Mouse (Mus musculus): ENCODE measurements around the gene Ryr3. TPM values are rescaled to one million over a fixed set of nuclear protein-coding genes. Genes with fewer than 3 reads are reported as not detected.

The Ryr3 gene
- polyA plus RNA-seq, 1 experiment from 2014 or later, result 6.2 TPM

- H3K9ac ChIP-seq (ENCODE audit: low read depth, low read length), result no peak overlapping the region
- no peak overlapping the region for H3K27ac ChIP-seq (ENCODE audit: low read length)
- no peak; the same call in 1 of the 2 replicates for ATAC-seq
- no peaks in the 10 kb centered on the region for H3K27me3 ChIP-seq (ENCODE audit: control insufficient read depth, insufficient read depth, low read depth, low read length)
- no peaks in the 10 kb centered on the region for H3K9me3 ChIP-seq (replicated peaks; ENCODE audit: control insufficient read depth, low read length, poor library complexity, severe bottlenecking)
- no peak overlapping the region for H3K4me3 ChIP-seq (ENCODE audit: low read depth, low read length)
- WGBS, result 86% methylated on average over 2 of the region's 2 CpGs
- no peak overlapping the region for H3K4me2 ChIP-seq (ENCODE audit: low read length)
- no peaks in the 10 kb centered on the region for H3K36me3 ChIP-seq (ENCODE audit: control insufficient read depth, insufficient read depth, low read length)
- no peaks in the 10 kb centered on the region for H3K4me1 ChIP-seq (ENCODE audit: control insufficient read depth, insufficient read depth, low read length)
Observed at GRCm38 (mm10) chr2:113199030-113199679, 17.7 kb downstream of the Ryr3 start.

GRCm38 (mm10) chr2:113187158-113187557, 29.7 kb downstream of the Ryr3 start:
- 83% methylated on average over 6 of the region's 6 CpGs for WGBS
- no peak for ATAC-seq

GRCm38 (mm10) chr2:113181701-113182100, 35.2 kb downstream of the Ryr3 start:
- Histone ChIP-seq H3K4me3 (ENCODE audit: low read depth, low read length) (no peak overlapping the region), H3K4me1 (ENCODE audit: control insufficient read depth, insufficient read depth, low read length) (peaks cover 2% of the 10 kb centered on the region; the same call in 1 of the 2 replicates), H3K9ac (ENCODE audit: low read depth, low read length) (no peak overlapping the region), H3K4me2 (ENCODE audit: low read length) (no peak overlapping the region), H3K36me3 (ENCODE audit: control insufficient read depth, insufficient read depth, low read length) (no peaks in the 10 kb centered on the region), H3K27ac (ENCODE audit: low read length) (no peak overlapping the region), H3K9me3 (replicated peaks; ENCODE audit: control insufficient read depth, low read length, poor library complexity, severe bottlenecking) (no peaks in the 10 kb centered on the region), H3K27me3 (ENCODE audit: control insufficient read depth, insufficient read depth, low read depth, low read length) (no peaks in the 10 kb centered on the region)
- ATAC-seq, result no peak
- WGBS, result 54% methylated on average over 5 of the region's 5 CpGs

More at GRCm38 (mm10) chr2:113187158-113187557, 29.7 kb downstream of the Ryr3 start:
- H3K9ac ChIP-seq (ENCODE audit: low read depth, low read length), result no peak overlapping the region
- H3K36me3 ChIP-seq (ENCODE audit: control insufficient read depth, insufficient read depth, low read length), result no peaks in the 10 kb centered on the region
- no peak overlapping the region for H3K4me3 ChIP-seq (ENCODE audit: low read depth, low read length)
- H3K4me2 ChIP-seq (ENCODE audit: low read length), result no peak overlapping the region
- H3K27ac ChIP-seq (ENCODE audit: low read length), result no peak overlapping the region
- H3K4me1 ChIP-seq (ENCODE audit: control insufficient read depth, insufficient read depth, low read length), result no peaks in the 10 kb centered on the region
- no peaks in the 10 kb centered on the region for H3K27me3 ChIP-seq (ENCODE audit: control insufficient read depth, insufficient read depth, low read depth, low read length)
- no peaks in the 10 kb centered on the region for H3K9me3 ChIP-seq (replicated peaks; ENCODE audit: control insufficient read depth, low read length, poor library complexity, severe bottlenecking)

- H3K9me3 ChIP-seq (replicated peaks; ENCODE audit: control insufficient read depth, low read length, poor library complexity, severe bottlenecking), result no peaks in the 10 kb centered on the region
- no peak overlapping the region for H3K4me2 ChIP-seq (ENCODE audit: low read length)
- H3K27me3 ChIP-seq (ENCODE audit: control insufficient read depth, insufficient read depth, low read depth, low read length), result no peaks in the 10 kb centered on the region
- no peaks in the 10 kb centered on the region for H3K36me3 ChIP-seq (ENCODE audit: control insufficient read depth, insufficient read depth, low read length)
- no peak for ATAC-seq
- peaks cover 2% of the 10 kb centered on the region; the same call in 1 of the 2 replicates for H3K4me1 ChIP-seq (ENCODE audit: control insufficient read depth, insufficient read depth, low read length)
- no peak overlapping the region for H3K9ac ChIP-seq (ENCODE audit: low read depth, low read length)
- H3K27ac ChIP-seq (ENCODE audit: low read length), result no peak overlapping the region
- H3K4me3 ChIP-seq (ENCODE audit: low read depth, low read length), result no peak overlapping the region
Observed at GRCm38 (mm10) chr2:113178047-113178446, 38.8 kb downstream of the Ryr3 start.

- peak; percentile 64; the same call in 1 of the 2 replicates for ATAC-seq
- H3K9me3 ChIP-seq (replicated peaks; ENCODE audit: control insufficient read depth, low read length, poor library complexity, severe bottlenecking), result no peaks in the 10 kb centered on the region
- 33% methylated on average over 5 of the region's 5 CpGs for WGBS
- no peaks in the 10 kb centered on the region for H3K27me3 ChIP-seq (ENCODE audit: control insufficient read depth, insufficient read depth, low read depth, low read length)
- no peak overlapping the region for H3K27ac ChIP-seq (ENCODE audit: low read length)
- no peak overlapping the region for H3K9ac ChIP-seq (ENCODE audit: low read depth, low read length)
- no peak overlapping the region for H3K4me3 ChIP-seq (ENCODE audit: low read depth, low read length)
- H3K4me1 ChIP-seq (ENCODE audit: control insufficient read depth, insufficient read depth, low read length), result peaks cover 2% of the 10 kb centered on the region; the same call in 1 of the 2 replicates
- no peak overlapping the region for H3K4me2 ChIP-seq (ENCODE audit: low read length)
- no peaks in the 10 kb centered on the region for H3K36me3 ChIP-seq (ENCODE audit: control insufficient read depth, insufficient read depth, low read length)
Observed at GRCm38 (mm10) chr2:113176337-113176736, 40.6 kb downstream of the Ryr3 start.

- Histone ChIP-seq H3K4me2 (ENCODE audit: low read length) (no peak overlapping the region), H3K27ac (ENCODE audit: low read length) (no peak overlapping the region), H3K9me3 (replicated peaks; ENCODE audit: control insufficient read depth, low read length, poor library complexity, severe bottlenecking) (no peaks in the 10 kb centered on the region), H3K4me1 (ENCODE audit: control insufficient read depth, insufficient read depth, low read length) (no peaks in the 10 kb centered on the region), H3K9ac (ENCODE audit: low read depth, low read length) (no peak overlapping the region), H3K4me3 (ENCODE audit: low read depth, low read length) (no peak overlapping the region), H3K27me3 (ENCODE audit: control insufficient read depth, insufficient read depth, low read depth, low read length) (no peaks in the 10 kb centered on the region), H3K36me3 (ENCODE audit: control insufficient read depth, insufficient read depth, low read length) (no peaks in the 10 kb centered on the region)
- 81% methylated on average over 4 of the region's 4 CpGs for WGBS
- no peak for ATAC-seq
Observed at GRCm38 (mm10) chr2:113168096-113168495, 48.8 kb downstream of the Ryr3 start.

- ATAC-seq, result peak; percentile 82
- 74% methylated on average over 5 of the region's 5 CpGs for WGBS
- Histone ChIP-seq H3K4me2 (ENCODE audit: low read length) (no peak overlapping the region), H3K27me3 (ENCODE audit: control insufficient read depth, insufficient read depth, low read depth, low read length) (no peaks in the 10 kb centered on the region), H3K9me3 (replicated peaks; ENCODE audit: control insufficient read depth, low read length, poor library complexity, severe bottlenecking) (no peaks in the 10 kb centered on the region), H3K4me3 (ENCODE audit: low read depth, low read length) (no peak overlapping the region), H3K36me3 (ENCODE audit: control insufficient read depth, insufficient read depth, low read length) (no peaks in the 10 kb centered on the region), H3K9ac (ENCODE audit: low read depth, low read length) (no peak overlapping the region), H3K4me1 (ENCODE audit: control insufficient read depth, insufficient read depth, low read length) (no peaks in the 10 kb centered on the region), H3K27ac (ENCODE audit: low read length) (no peak overlapping the region)
Observed at GRCm38 (mm10) chr2:113161494-113161893, 55.4 kb downstream of the Ryr3 start.

- H3K4me1 ChIP-seq (ENCODE audit: control insufficient read depth, insufficient read depth, low read length), result no peaks in the 10 kb centered on the region
- WGBS, result 89% methylated on average over 3 of the region's 3 CpGs
Observed at GRCm38 (mm10) chr2:113137766-113138165, 79.1 kb downstream of the Ryr3 start.

GRCm38 (mm10) chr2:113123476-113123875, 93.4 kb downstream of the Ryr3 start:
- Histone ChIP-seq H3K4me1 (ENCODE audit: control insufficient read depth, insufficient read depth, low read length) (no peaks in the 10 kb centered on the region), H3K4me3 (ENCODE audit: low read depth, low read length) (no peak overlapping the region), H3K9ac (ENCODE audit: low read depth, low read length) (no peak overlapping the region), H3K27me3 (ENCODE audit: control insufficient read depth, insufficient read depth, low read depth, low read length) (no peaks in the 10 kb centered on the region), H3K27ac (ENCODE audit: low read length) (no peak overlapping the region), H3K36me3 (ENCODE audit: control insufficient read depth, insufficient read depth, low read length) (no peaks in the 10 kb centered on the region), H3K9me3 (replicated peaks; ENCODE audit: control insufficient read depth, low read length, poor library complexity, severe bottlenecking) (no peaks in the 10 kb centered on the region), H3K4me2 (ENCODE audit: low read length) (no peak overlapping the region)
- ATAC-seq, result no peak
- 65% methylated on average over 1 of the region's 1 CpGs for WGBS

More at GRCm38 (mm10) chr2:113137766-113138165, 79.1 kb downstream of the Ryr3 start:
- Histone ChIP-seq H3K4me2 (ENCODE audit: low read length) (no peak overlapping the region), H3K9me3 (replicated peaks; ENCODE audit: control insufficient read depth, low read length, poor library complexity, severe bottlenecking) (no peaks in the 10 kb centered on the region), H3K27me3 (ENCODE audit: control insufficient read depth, insufficient read depth, low read depth, low read length) (no peaks in the 10 kb centered on the region), H3K9ac (ENCODE audit: low read depth, low read length) (no peak overlapping the region), H3K36me3 (ENCODE audit: control insufficient read depth, insufficient read depth, low read length) (no peaks in the 10 kb centered on the region), H3K27ac (ENCODE audit: low read length) (no peak overlapping the region), H3K4me3 (ENCODE audit: low read depth, low read length) (no peak overlapping the region)
- no peak for ATAC-seq
